In the genomic region with DNA sequence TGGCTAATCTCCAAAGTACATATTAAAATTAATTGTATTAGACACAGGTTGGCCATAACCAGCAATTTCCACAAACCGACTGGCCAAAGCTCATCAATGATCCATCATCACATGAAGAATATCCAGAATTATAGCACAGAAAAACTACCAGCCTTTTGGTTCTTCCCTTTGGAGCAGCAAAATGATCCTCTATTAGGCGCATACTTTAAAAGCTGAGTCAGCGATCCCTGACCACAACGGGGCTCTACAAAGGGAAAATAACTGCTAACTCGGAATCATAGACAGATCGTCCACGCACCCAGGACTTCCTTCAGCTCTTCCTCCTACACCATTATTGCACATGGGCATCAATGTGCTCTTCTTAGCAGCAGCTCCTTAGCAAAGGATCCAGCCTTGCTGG, we compare ENCODE assay signal across 22 mouse cellular contexts.
"Had no signal": no experiment of that assay in that cellular context is flagged by ENCODE, and none has a peak within 500 bp of the region (broad histone marks: within the 10 kb centered on the region; RNA-seq: fewer than 3 reads in every experiment).

No protein-coding gene starts in this region.

- H3K9me3 ChIP-seq: lung, embryonic 15.5 days; midbrain, embryonic 10.5 days; midbrain, embryonic 12.5 days; neural tube, embryonic 13.5 days; neural tube, embryonic 15.5 days; stomach, embryonic 15.5 days had no signal

- DNase-seq: liver, postnatal 0 days; lung, adult 2 months; lung, postnatal 4 days; midbrain, embryonic 14.5 days; retina, postnatal 1 day; right cerebral cortex, adult 18-20 months; right cerebral cortex, postnatal 25 days; right cerebral cortex, postnatal 4 days; spleen, adult 18-20 months; thymus, adult 2 months; thymus, postnatal 25 days; thymus, postnatal 4 days had no signal

- H3K9ac ChIP-seq: liver, postnatal 0 days; lung, embryonic 15.5 days; midbrain, embryonic 12.5 days; neural tube, embryonic 13.5 days; neural tube, embryonic 15.5 days; stomach, embryonic 15.5 days had no signal

- H3K27ac ChIP-seq: lung, embryonic 15.5 days; midbrain, embryonic 10.5 days; midbrain, embryonic 12.5 days; neural tube, embryonic 13.5 days; neural tube, embryonic 15.5 days; stomach, embryonic 15.5 days; stomach, postnatal 0 days had no signal

- H3K36me3 ChIP-seq: neural tube, embryonic 15.5 days had no signal

- H3K4me2 ChIP-seq: lung, embryonic 15.5 days; midbrain, embryonic 12.5 days; neural tube, embryonic 13.5 days; neural tube, embryonic 15.5 days; stomach, embryonic 15.5 days had no signal

- H3K27me3 ChIP-seq: lung, embryonic 15.5 days; midbrain, embryonic 12.5 days; neural tube, embryonic 13.5 days; neural tube, embryonic 15.5 days; stomach, embryonic 15.5 days had no signal

- H3K4me3 ChIP-seq: lung, embryonic 15.5 days; midbrain, embryonic 10.5 days; midbrain, embryonic 12.5 days; myocyte; neural tube, embryonic 13.5 days; neural tube, embryonic 15.5 days; stomach, embryonic 15.5 days had no signal

- ATAC-seq: lung, postnatal 0 days; midbrain, embryonic 16.5 days had no signal

- H3K4me1 ChIP-seq: midbrain, embryonic 10.5 days; midbrain, embryonic 12.5 days; neural tube, embryonic 13.5 days; neural tube, embryonic 15.5 days; stomach, embryonic 15.5 days had no signal
